Mouse (Mus musculus) ovary, postnatal 10 days (tissue): ENCODE results near the gene Pdpn.

Experiments used
- DNase-seq: peaks from one replicate; pipeline ENCODE4 v3.0.0; 2022; ENCODE audit warnings: low spot score

Pdpn gene

GRCm38 (mm10) chr4:143298431-143299315, 691 bp downstream of the Pdpn start:
- DNase-seq, result no peak

GRCm38 (mm10) chr4:143297016-143297556, 2.3 kb downstream of the Pdpn start:
- DNase-seq, result no peak

DNA sequence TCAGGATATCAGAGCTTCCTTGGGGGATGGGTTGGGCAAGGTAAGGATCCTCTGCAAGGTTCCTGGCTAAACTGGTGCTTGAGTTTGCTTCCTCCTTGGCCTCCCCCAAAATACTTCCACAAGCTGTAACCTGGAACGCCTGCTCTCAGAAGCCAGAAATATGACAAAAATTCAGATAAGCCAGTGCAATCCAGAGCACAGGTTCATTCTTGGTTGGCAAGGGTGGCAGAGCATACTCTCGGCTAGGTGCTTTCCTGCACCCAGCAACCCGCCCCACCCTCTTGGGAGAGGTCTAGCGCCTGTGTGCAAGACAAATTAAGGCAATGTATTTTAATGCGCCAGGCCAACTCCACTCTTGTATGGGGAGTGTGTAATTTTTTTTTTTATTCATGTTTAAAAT, 3.2 kb downstream of the Pdpn start:
- no peak for DNase-seq

DNA sequence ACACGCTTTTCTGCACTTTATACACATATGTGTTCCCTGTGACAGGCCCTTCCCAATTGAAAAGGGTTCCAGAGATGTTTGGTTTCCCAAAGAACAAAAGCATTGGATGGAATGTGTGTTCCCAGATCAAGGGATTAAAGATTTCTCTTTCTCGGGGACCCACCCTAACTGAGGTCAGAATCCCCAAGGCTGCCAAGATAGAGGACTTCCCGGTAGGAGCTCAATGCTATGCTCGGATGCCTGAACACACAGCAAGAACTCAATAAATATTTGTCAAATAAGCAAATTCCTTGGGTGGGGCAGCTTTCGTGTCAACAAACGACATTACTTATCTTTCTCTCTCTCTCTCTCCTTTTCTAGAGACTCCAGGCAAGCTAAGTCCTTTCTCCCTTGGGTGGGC, 5.0 kb downstream of the Pdpn start:
- no peak for DNase-seq

DNA sequence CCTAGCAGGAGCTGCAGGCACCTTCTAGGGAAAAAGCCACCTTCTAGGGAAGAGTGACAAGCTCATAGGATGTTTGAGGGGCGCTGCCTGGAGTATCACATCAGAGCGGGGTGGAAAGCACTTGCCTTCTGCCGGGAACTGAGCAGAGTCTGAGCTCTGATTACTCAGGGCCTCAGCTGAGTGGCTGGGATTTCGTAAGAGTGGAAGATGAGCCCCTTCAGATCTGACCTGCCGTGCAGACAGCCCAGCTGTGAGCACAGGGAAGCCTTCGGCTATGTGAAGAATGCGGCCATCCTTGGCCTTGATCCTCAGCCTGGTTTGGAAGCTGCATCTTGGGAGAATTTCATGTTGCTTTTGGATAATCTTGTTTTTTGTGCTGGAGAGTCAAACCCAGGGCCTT, 10.5 kb downstream of the Pdpn start:
- DNase-seq, result no peak

DNA sequence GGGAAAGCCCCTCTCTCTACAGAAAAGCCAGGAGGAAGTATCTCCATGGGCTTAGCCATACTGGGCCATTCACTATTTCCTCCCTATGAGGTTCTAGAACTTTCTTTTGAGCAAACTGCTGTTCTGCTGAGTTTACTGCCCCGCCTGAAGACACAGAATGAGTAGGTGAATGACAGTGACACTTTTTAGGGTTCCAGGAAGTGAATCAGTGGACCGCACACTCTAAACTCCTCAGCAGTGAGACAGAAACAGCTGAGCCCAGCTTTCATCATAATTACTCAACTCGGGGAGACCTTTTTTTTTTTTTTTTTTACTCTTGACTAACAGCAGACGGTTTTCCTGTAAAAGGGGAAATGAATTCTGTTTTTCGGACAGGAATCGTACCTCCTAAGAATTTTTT, 10.9 kb downstream of the Pdpn start:
- DNase-seq, result no peak

GRCm38 (mm10) chr4:143287065-143287464, 12.3 kb downstream of the Pdpn start:
- DNase-seq, result no peak

GRCm38 (mm10) chr4:143280166-143280565, 19.2 kb downstream of the Pdpn start:
- DNase-seq, result no peak

DNA sequence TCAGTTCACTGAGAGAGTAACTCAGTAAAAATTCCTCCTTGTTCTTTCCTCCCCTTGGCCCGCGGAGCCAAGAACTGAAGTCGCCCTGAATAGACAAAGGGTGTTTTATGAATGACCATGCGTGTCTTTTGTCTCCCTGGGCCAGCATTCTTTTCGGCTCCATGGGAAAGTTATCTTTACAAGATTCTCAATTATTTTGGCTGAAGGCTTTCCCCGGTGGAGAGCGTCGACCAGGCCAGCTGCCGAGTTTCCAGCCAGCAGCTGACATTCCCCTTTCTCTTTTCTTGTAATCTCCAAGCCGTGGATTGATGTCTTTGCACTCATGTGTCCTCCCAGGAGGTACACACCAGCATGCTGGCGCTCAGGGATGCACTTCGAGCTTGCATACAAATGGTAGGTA, 19.7 kb downstream of the Pdpn start:
- DNase-seq, result no peak

GRCm38 (mm10) chr4:143279016-143279415, 20.3 kb downstream of the Pdpn start:
- DNase-seq, result no peak

- DNase-seq, result no peak
These were observed 20.9 kb downstream of the Pdpn start for GRCm38 (mm10) chr4:143278429-143278871.

DNA sequence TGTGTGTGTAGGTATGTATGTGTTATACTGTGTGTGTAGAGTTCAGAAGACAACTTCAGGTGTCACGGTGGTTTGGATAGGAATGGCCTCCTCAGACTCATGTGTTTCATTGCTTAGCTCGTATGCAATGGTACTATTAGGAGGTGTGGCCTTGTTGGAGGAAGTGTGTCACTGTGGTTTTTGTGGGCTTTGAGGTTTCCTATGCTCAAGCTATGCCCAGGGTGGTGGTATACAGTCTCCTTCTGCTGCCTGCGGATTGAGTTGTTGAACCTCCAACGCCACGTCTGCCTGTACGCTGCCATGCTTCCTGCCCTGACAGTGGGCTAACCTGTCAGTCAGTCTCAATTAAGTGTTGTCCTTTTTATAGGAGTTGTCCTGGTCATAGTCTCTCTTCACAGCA, 22.0 kb downstream of the Pdpn start:
- no peak for DNase-seq

DNA sequence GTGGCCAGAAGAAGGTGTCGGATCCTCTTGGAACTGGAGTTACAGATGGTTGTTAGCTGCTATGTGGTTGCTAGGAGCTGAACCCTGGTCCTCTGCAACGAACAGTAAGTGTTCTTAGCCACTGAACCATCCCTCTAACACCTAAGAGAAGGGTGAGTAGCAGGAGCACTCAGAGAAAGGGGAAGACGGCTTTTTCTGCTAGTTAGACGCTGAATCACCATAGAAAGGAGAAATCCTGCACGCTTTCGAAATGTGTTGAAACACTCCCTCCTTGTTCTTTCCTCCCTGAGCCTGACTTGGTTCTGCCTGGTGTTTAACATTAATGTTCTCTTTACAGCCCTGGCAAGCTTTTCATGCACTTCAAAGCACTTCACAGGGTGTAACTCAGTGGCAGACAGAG, 27.8 kb downstream of the Pdpn start:
- DNase-seq, result no peak

GRCm38 (mm10) chr4:143270903-143271302, 28.5 kb downstream of the Pdpn start:
- no peak for DNase-seq

GRCm38 (mm10) chr4:143262696-143263095, 36.7 kb downstream of the Pdpn start:
- no peak for DNase-seq

DNA sequence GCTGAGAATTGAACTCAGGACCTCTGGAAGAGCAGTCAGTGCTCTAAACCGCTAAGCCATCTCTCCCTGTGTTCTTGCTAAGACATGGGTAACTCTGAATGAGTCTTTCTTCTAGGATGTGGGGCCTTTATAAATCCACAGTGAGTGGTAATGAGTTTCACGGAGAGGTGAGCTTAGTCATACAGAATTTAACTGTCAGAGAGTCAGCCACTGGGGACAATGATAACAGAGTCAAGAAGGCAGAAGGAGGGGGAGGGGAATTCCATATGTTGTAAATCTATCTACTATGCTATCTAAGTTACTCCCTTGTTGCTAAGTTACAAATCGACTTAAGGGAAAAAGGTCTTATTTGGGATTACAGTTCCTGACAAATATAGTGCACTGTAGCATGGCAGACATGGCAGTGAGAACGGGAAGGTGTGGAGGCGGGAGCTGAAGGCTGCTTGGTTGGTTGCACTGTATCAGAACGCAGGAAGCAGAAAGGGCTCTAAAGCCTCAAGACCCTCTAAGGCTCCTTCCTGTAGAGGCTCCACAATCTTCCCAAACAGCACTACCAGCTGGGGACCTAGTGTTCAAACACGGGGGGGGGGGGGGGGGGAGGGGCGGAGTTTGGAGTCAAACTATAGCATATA, 39.5 kb downstream of the Pdpn start:
- no peak for DNase-seq

DNA sequence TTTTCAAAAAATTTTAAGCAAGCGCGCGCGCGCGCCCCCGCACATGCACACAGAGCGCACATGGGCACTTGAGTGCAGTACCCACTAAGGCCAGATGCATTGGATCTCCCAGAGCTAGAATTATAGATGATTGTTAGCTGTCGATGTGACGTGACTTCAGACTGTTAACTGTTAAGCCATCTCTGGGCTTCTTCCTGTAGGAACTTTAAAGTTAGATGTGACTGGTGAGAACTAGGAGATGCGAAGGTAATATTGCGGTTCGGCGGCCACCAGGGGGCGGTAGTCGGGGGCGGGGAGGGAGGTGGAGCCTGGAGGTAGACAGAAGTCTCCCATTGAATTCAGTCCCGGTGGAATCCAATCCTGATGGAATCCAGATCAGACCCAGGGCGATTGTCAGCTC, 40.8 kb downstream of the Pdpn start:
- DNase-seq, result peak; percentile 38

DNA sequence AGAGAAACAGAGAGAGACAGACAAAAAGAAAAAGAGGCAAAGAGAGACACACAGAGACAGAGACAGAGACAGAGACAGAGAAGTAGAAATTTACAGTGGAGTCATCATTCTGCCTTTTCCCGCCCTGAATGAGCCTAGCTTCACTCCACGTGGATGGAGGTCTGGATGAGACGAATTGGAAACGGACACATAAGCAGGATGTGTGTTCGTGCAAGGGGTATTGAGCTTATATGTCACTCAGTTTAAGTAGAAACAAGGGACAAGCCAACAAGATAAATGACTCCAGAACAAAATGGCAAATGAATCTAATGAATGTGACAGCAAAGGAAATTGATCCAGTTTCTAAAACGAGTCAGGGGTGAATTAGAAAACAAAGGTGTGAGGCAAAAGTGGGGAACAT, 41.4 kb downstream of the Pdpn start:
- DNase-seq, result no peak

DNA sequence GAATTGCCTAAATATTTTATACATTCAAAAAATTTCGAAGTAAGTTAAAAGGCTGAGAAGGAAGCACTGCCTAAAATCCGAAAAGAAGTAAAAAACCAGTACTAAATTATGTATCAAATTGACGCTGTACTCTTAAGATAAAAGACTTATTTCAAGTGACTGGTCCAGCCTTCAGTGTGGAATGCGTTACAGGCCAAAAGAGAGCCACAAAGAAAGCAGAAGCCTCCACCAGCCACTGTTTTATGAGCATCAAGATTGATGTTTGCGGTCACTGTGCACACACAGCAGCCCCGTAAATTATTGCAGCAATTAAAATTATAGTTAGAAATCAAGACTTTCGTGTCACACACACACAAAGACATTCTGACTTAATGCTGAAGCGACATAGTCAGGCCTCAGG, 43.8 kb downstream of the Pdpn start:
- no peak for DNase-seq

DNA sequence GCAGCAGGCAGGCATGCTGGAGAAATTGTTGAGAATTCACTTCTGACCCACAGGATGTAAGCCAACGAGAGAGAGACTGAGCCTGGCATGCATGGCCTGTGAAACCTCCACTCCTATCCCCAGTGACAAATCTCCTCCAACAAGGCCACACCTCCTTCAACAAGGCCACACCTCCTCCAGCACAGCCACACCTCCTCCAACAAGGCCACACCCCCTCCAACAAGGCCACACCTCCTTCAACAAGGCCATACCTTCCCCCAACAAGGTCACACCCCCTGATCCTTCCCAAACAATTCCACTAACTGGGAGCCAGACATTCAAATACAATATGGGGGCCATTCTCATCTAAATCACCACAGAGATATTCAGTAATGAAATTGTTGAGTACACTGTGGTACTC, 46.0 kb downstream of the Pdpn start:
- no peak for DNase-seq

DNA sequence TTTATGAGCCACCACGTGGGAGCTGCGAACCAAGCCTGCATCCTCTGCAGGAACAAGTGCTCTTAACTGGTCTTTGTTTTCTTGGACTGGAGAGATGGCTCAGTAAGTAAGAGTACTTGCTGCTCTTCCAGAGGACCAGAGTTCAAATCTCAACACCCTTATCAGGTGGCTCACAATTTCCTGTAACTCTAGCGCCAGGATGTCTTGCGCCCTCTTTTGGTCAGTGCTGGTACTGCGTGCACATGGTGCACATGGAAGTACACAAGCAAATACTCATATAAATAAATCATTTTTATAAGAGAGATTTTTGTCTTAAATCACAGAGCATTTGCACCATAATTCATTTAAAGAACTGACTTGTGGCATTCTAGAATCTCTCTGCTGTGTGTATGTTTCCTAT, 51.3 kb downstream of the Pdpn start:
- no peak for DNase-seq

- no peak for DNase-seq
These were observed 58.1 kb downstream of the Pdpn start for GRCm38 (mm10) chr4:143241294-143241693.

DNA sequence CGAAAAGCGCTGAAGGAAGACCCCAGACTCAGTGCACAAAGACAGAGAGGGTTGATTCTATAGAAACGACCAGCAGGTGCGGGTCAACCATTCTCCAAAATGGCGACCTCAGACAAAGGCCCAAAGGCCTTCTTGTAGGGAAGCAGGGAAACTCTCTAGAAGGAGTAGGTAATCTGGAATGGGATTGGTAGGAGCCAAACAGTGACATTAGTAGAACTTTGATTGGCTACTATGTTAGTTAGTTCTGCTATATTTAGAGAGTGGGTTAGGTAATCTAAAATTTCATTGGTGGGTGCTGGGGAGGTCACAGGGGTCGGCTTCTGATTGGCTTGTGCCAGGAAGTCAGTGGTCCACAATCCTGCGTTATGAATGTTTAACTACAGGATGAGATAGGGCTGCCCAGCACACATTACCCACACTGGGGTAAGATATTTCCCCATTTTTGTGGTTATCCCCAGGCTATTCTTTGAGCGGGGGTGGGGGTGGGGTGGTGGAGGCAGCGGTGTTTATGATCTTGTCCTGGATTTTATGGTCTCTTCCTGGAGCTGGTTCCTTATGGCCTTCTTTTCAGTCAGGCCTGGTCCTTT, 59.7 kb downstream of the Pdpn start:
- no peak for DNase-seq
